Mouse (Mus musculus) stomach, embryonic 14.5 days (tissue): ENCODE measurements around the gene Fam45a. TPM values are rescaled to one million over a fixed set of nuclear protein-coding genes. Genes with fewer than 3 reads are reported as not detected.
A peak's percentile ranks its signal among the peaks of the same experiment; 100 is the strongest.

Experiments used
- ATAC-seq: fragments of 200-750 bp; cut with Nextera tagmentation; 2 replicates; pipeline ENCODE4 v1.8.0; 2017; ENCODE audit warnings: low read depth, moderate TSS enrichment; ENCODE audit not compliant: insufficient number of reproducible peaks, insufficient read depth, low FRiP score
- H3K27ac ChIP-seq: fragments of 300-500 bp; sonication (generic); 2 replicates; pipeline ENCODE4 v1.5.1; 2014; ENCODE audit warnings: mild to moderate bottlenecking, low read length, moderate library complexity, mixed read lengths
- H3K27me3 ChIP-seq: fragments of 300-500 bp; sonication (generic); 2 replicates; pipeline ENCODE4 v1.6.1; 2014; ENCODE audit warnings: low read length, control low read depth, mixed read lengths; ENCODE audit not compliant: control insufficient read depth, insufficient read depth
- H3K36me3 ChIP-seq: fragments of 300-500 bp; sonication (generic); 2 replicates; pipeline ENCODE4 v1.6.1; 2014; ENCODE audit warnings: mild to moderate bottlenecking, control low read depth, low read length, moderate library complexity, mixed read lengths; ENCODE audit not compliant: control insufficient read depth, insufficient read depth
- H3K4me1 ChIP-seq: fragments of 300-500 bp; sonication (generic); 2 replicates; pipeline ENCODE4 v1.6.1; 2014; ENCODE audit warnings: low read length, control low read depth, mixed read lengths; ENCODE audit not compliant: control insufficient read depth, insufficient read depth
- H3K4me2 ChIP-seq: fragments of 300-500 bp; sonication (generic); replicated peaks from 2 replicates; pipeline ENCODE4 v1.6.1; 2014; ENCODE audit warnings: low read depth, low read length, control low read depth
- H3K4me3 ChIP-seq: fragments of 300-500 bp; sonication (generic); 2 replicates; pipeline ENCODE4 v1.5.1; 2014; ENCODE audit warnings: low read depth, low read length, control low read depth
- H3K9ac ChIP-seq: fragments of 300-500 bp; sonication (generic); replicated peaks from 2 replicates; pipeline ENCODE4 v1.6.1; 2014; ENCODE audit warnings: low read depth, mild to moderate bottlenecking, control low read depth, low read length, moderate library complexity, mixed read lengths
- H3K9me3 ChIP-seq: fragments of 300-500 bp; sonication (generic); 2 replicates; pipeline ENCODE4 v1.6.1; 2016; ENCODE audit warnings: low read depth, low read length, control low read depth; ENCODE audit not compliant: control insufficient read depth
- WGBS: fragments of 180-500 bp; shearing (Covaris S2); extraction: QIAGEN DNeasy Blood & Tissue Kit; methylation state at CpG from one replicate; pipeline ENCODE4 v1.1.7; 2014; 5-methylcytosine and 5-hydroxymethylcytosine counted together
- polyA plus RNA-seq: library from polyadenylated mRNA; unstranded; fragments of >200 nt; fragmentation: Nextera tagmentation; extraction: Ambion mirVana; gene quantifications from 2 replicates; pipeline ENCODE4 v1.2.1, GENCODE M21; 2014

Fam45a gene
- polyA plus RNA-seq, 1 experiment from 2014 or later = 37.2 TPM

DNA sequence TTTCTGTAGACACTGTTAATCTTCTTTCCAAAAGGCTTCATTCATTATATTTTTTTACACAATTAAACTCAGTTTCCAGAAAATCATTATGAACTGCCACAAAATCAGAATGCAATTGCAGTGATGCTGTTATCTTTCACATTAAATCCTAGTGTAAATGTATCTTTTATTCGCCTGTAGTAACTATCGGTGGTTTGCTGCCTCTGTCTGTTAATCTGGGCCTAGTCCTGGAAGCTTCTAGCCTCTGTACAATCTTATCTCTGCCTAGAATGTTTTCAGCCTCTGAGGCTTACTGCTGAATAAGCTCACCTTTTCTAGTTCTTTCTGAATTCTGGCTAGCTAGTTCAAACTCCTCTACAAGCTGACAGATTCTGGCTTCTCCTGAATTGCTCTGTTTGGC, 1.5 kb upstream of the Fam45a start:
- Histone ChIP-seq H3K4me2 (no peak overlapping the region), H3K27me3 (no peaks in the 10 kb centered on the region), H3K36me3 (peaks cover under 1% of the 10 kb centered on the region; the same call in 1 of the 2 replicates), H3K27ac (no peak overlapping the region), H3K9me3 (no peaks in the 10 kb centered on the region), H3K9ac (no peak overlapping the region), H3K4me3 (no peak overlapping the region), H3K4me1 (0 out of 2 replicates have a peak, but pooled peaks cover 8% of the 10 kb centered on the region)
- ATAC-seq = no peak
- 80% methylated on average over 2 of the region's 2 CpGs for WGBS

GRCm38 (mm10) chr19:60812036-60812389, 628 bp downstream of the Fam45a start:
- H3K9me3 ChIP-seq = no peaks in the 10 kb centered on the region
- WGBS = 22% methylated on average over 10 of the region's 10 CpGs
- H3K27me3 ChIP-seq = no peaks in the 10 kb centered on the region
- H3K4me1 ChIP-seq = 0 out of 2 replicates have a peak, but pooled peaks cover 8% of the 10 kb centered on the region
- peak overlapping the region; percentile 63 for H3K4me3 ChIP-seq
- peak overlapping the region; percentile 66 for H3K4me2 ChIP-seq
- ATAC-seq = no peak
- peaks cover 14% of the 10 kb centered on the region; the same call in 1 of the 2 replicates for H3K36me3 ChIP-seq
- no peak overlapping the region for H3K27ac ChIP-seq
- peak overlapping the region; percentile 63 for H3K9ac ChIP-seq

GRCm38 (mm10) chr19:60813133-60813532, 1.7 kb downstream of the Fam45a start:
- ATAC-seq = no peak
- Histone ChIP-seq H3K4me2 (no peak overlapping the region), H3K27ac (no peak overlapping the region), H3K36me3 (peaks cover 18% of the 10 kb centered on the region), H3K9ac (no peak overlapping the region), H3K9me3 (no peaks in the 10 kb centered on the region), H3K4me3 (no peak overlapping the region), H3K4me1 (0 out of 2 replicates have a peak, but pooled peaks cover 8% of the 10 kb centered on the region), H3K27me3 (no peaks in the 10 kb centered on the region)
- WGBS = 95% methylated on average over 6 of the region's 6 CpGs

GRCm38 (mm10) chr19:60818677-60819076, 7.3 kb downstream of the Fam45a start:
- Histone ChIP-seq H3K4me2 (no peak overlapping the region), H3K9ac (no peak overlapping the region), H3K27me3 (no peaks in the 10 kb centered on the region), H3K36me3 (peaks cover 51% of the 10 kb centered on the region), H3K9me3 (no peaks in the 10 kb centered on the region), H3K4me1 (no peaks in the 10 kb centered on the region), H3K27ac (no peak overlapping the region), H3K4me3 (no peak overlapping the region)
- no peak for ATAC-seq
- 87% methylated on average over 6 of the region's 6 CpGs for WGBS

GRCm38 (mm10) chr19:60837747-60838146, 26.4 kb downstream of the Fam45a start:
- no peak; the same call in 1 of the 2 replicates for ATAC-seq
- H3K9ac ChIP-seq = no peak overlapping the region
- no peak overlapping the region for H3K4me2 ChIP-seq
- H3K4me3 ChIP-seq = no peak overlapping the region
- H3K27ac ChIP-seq = no peak overlapping the region
- no peaks in the 10 kb centered on the region for H3K4me1 ChIP-seq
- peaks cover 34% of the 10 kb centered on the region for H3K36me3 ChIP-seq
- H3K27me3 ChIP-seq = no peaks in the 10 kb centered on the region
- 47% methylated on average over 1 of the region's 1 CpGs for WGBS
- H3K9me3 ChIP-seq = no peaks in the 10 kb centered on the region

DNA sequence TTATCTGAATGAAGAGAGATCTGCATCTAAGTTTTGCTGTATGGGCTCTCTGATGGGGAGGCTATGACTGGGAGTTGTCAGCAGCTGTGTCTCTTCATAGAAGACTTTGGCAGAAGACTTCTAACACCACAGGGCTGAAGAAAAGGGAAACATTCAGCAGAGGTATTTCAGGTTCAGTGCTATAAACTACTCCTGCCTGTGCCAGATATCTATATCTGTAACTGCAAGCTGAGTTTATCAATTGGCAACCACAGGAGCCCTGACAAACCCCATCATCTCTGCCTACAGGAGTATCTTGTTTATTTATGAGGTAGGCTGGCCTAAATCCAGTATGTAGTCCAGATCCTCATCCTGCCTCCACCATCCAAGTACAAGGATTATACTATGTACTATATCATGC, 31.9 kb downstream of the Fam45a start:
- Histone ChIP-seq H3K27ac (no peak overlapping the region), H3K9ac (no peak overlapping the region), H3K4me3 (no peak overlapping the region), H3K9me3 (no peaks in the 10 kb centered on the region), H3K4me1 (no peaks in the 10 kb centered on the region), H3K4me2 (no peak overlapping the region), H3K36me3 (peaks cover 11% of the 10 kb centered on the region; the same call in 1 of the 2 replicates), H3K27me3 (no peaks in the 10 kb centered on the region)
- ATAC-seq = no peak

- no peaks in the 10 kb centered on the region for H3K27me3 ChIP-seq
- no peak overlapping the region for H3K27ac ChIP-seq
- ATAC-seq = no peak
- peaks cover 2% of the 10 kb centered on the region; the same call in 1 of the 2 replicates for H3K36me3 ChIP-seq
- H3K4me1 ChIP-seq = no peaks in the 10 kb centered on the region
- no peak overlapping the region for H3K4me3 ChIP-seq
- no peaks in the 10 kb centered on the region for H3K9me3 ChIP-seq
- H3K4me2 ChIP-seq = no peak overlapping the region
- H3K9ac ChIP-seq = no peak overlapping the region
Measured at GRCm38 (mm10) chr19:60845731-60846130, 34.3 kb downstream of the Fam45a start.

DNA sequence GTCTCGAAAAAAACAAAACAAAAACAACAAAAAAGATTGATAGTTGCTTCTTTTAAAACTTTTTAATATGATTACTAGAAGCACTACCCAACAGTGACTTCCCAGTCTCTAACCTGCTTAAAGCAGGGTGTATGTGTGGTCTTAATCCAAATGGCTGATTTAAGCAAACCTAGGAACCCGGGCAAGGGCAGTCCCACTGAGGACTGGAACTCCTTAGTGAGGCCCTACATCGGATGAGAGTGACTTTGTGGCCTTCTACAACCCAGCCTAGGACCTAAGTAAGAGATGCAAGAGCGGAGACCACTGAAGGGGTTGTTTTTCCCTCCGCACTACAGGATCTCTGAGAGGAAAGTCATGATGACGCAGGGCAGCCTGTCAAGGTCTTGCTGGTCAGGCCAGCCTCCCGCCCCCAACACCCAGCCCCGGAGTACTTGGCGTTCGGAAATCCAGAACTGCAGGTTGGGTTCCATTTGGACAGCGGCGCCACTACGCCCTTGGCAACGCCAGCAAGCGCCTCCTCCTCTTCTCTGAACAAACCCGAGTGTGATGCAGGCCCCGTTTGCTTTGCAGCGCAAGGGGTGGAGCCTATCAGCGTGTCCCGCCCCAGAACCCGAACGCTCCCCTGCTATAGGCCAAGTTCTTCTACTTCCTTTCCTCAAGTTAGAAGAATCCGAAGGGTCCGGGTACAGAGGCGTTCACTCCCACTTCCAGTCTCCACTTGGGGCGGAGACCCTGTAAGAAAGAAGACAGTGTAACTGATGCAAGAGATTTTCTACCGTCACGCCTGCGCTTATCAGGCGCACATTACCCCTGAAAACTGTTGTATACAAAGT, 49.7 kb downstream of the Fam45a start, which contains the start of gene Sfxn4:
TSS of gene Sfxn4 (minus strand) at position 612 of the 833 bp plus-strand sequence.
- Histone ChIP-seq H3K27ac (peak within 1 kb of the TSS; percentile 39; the same call in 1 of the 2 replicates), H3K4me3 (peak within 1 kb of the TSS; percentile 43), H3K9ac (peak within 1 kb of the TSS; percentile 37), H3K36me3 (peaks cover 5% of the 10 kb centered on the region; the same call in 1 of the 2 replicates), H3K27me3 (no peaks in the 10 kb centered on the region), H3K4me2 (peak within 1 kb of the TSS; percentile 51), H3K4me1 (no peaks in the 10 kb centered on the region), H3K9me3 (no peaks in the 10 kb centered on the region)
- peak; percentile 99 for ATAC-seq
- WGBS = 3% methylated on average over 30 of the region's 30 CpGs
